Mouse (Mus musculus) lung, embryonic 16.5 days (tissue): Measurements from ENCODE around the gene Sh3pxd2a. TPM values are rescaled to one million over a fixed set of nuclear protein-coding genes. Genes with fewer than 3 reads are reported as not detected.

Source experiments
- ATAC-seq: fragments of 200-750 bp; cut with Nextera tagmentation; 2 replicates; pipeline ENCODE4 v1.8.0; 2017; ENCODE audit warnings: low read depth, mild to moderate bottlenecking, moderate library complexity
- H3K27ac ChIP-seq: fragments of 300-500 bp; sonication (generic); 2 replicates; pipeline ENCODE4 v1.5.1; 2014; ENCODE audit warnings: mild to moderate bottlenecking, control low read depth, low read length
- H3K27me3 ChIP-seq: fragments of 300-500 bp; sonication (generic); 2 replicates; pipeline ENCODE4 v1.6.1; 2014; ENCODE audit warnings: low read depth, low read length, mixed read lengths; ENCODE audit not compliant: control insufficient read depth, insufficient read depth
- H3K36me3 ChIP-seq: fragments of 300-500 bp; sonication (generic); 2 replicates; pipeline ENCODE4 v1.6.1; 2014; ENCODE audit warnings: low read length; ENCODE audit not compliant: control insufficient read depth, insufficient read depth
- H3K4me1 ChIP-seq: fragments of 300-500 bp; sonication (generic); replicated peaks from 2 replicates; pipeline ENCODE4 v1.6.1; 2014; ENCODE audit warnings: low read length, mixed read lengths; ENCODE audit not compliant: control insufficient read depth, insufficient read depth
- H3K4me2 ChIP-seq: fragments of 300-500 bp; sonication (generic); 2 replicates; pipeline ENCODE4 v1.6.1; 2014; ENCODE audit warnings: low read depth, low read length, control low read depth
- H3K4me3 ChIP-seq: fragments of 300-500 bp; sonication (generic); 2 replicates; pipeline ENCODE4 v1.5.1; 2014; ENCODE audit warnings: mild to moderate bottlenecking, low read length, control low read depth
- H3K9ac ChIP-seq: fragments of 300-500 bp; sonication (generic); 2 replicates; pipeline ENCODE4 v1.6.1; 2014; ENCODE audit warnings: low read length, control low read depth
- H3K9me3 ChIP-seq: fragments of 300-500 bp; sonication (generic); 2 replicates; pipeline ENCODE4 v1.6.1; 2016; ENCODE audit warnings: low read length; ENCODE audit not compliant: control insufficient read depth
- WGBS: fragments of 180-500 bp; shearing (Covaris S2); extraction: QIAGEN DNeasy Blood & Tissue Kit; methylation state at CpG from one replicate; pipeline ENCODE4 v1.1.7; 2014; 5-methylcytosine and 5-hydroxymethylcytosine counted together
- polyA plus RNA-seq: library from polyadenylated mRNA; unstranded; fragments of >200 nt; fragmentation: Nextera tagmentation; extraction: Ambion mirVana; gene quantifications from 2 replicates; pipeline ENCODE4 v1.2.1, GENCODE M21; 2015

The Sh3pxd2a gene
- polyA plus RNA-seq, 1 experiment from 2014 or later = 6.1 TPM

- peak; percentile 5; the same call in 1 of the 2 replicates for ATAC-seq
- Histone ChIP-seq H3K4me2 (peak overlapping the region; percentile 57), H3K36me3 (no peaks in the 10 kb centered on the region), H3K27me3 (peaks cover 7% of the 10 kb centered on the region; the same call in 1 of the 2 replicates), H3K9ac (peak overlapping the region; percentile 39; the same call in 1 of the 2 replicates), H3K4me1 (peaks cover 20% of the 10 kb centered on the region), H3K9me3 (no peaks in the 10 kb centered on the region), H3K4me3 (peak overlapping the region; percentile 28), H3K27ac (no peak overlapping the region)
- 2% methylated on average over 17 of the region's 17 CpGs for WGBS
Measured at GRCm38 (mm10) chr19:47339165-47339564, 125.0 kb downstream of the Sh3pxd2a start.

- H3K27ac ChIP-seq = no peak overlapping the region
- peaks cover 20% of the 10 kb centered on the region for H3K4me1 ChIP-seq
- ATAC-seq = peak; percentile 51
- peak overlapping the region; percentile 57 for H3K4me2 ChIP-seq
- H3K36me3 ChIP-seq = no peaks in the 10 kb centered on the region
- WGBS = 35% methylated on average over 24 of the region's 24 CpGs
- no peaks in the 10 kb centered on the region for H3K9me3 ChIP-seq
- H3K27me3 ChIP-seq = peaks cover 3% of the 10 kb centered on the region; the same call in 1 of the 2 replicates
- peak overlapping the region; percentile 28 for H3K4me3 ChIP-seq
- H3K9ac ChIP-seq = peak overlapping the region; percentile 39; the same call in 1 of the 2 replicates
Measured at GRCm38 (mm10) chr19:47338396-47339164, 125.6 kb downstream of the Sh3pxd2a start.

- peak overlapping the region; percentile 16; the same call in 1 of the 2 replicates for H3K4me3 ChIP-seq
- peaks cover 18% of the 10 kb centered on the region for H3K4me1 ChIP-seq
- no peaks in the 10 kb centered on the region for H3K36me3 ChIP-seq
- no peaks in the 10 kb centered on the region; the same call in 1 of the 2 replicates for H3K27me3 ChIP-seq
- peak overlapping the region; percentile 44 for H3K4me2 ChIP-seq
- H3K9ac ChIP-seq = no peak overlapping the region
- peak; percentile 85 for ATAC-seq
- no peaks in the 10 kb centered on the region for H3K9me3 ChIP-seq
- H3K27ac ChIP-seq = no peak overlapping the region
- WGBS = 26% methylated on average over 12 of the region's 12 CpGs
Measured at GRCm38 (mm10) chr19:47337743-47338142, 126.5 kb downstream of the Sh3pxd2a start.

GRCm38 (mm10) chr19:47337191-47337590 is 127.0 kb downstream of the Sh3pxd2a start:
- Histone ChIP-seq H3K36me3 (no peaks in the 10 kb centered on the region), H3K27ac (0 out of 2 replicates have a peak overlapping the region, but pooled peaks have one; percentile 4), H3K4me2 (no peak overlapping the region), H3K4me3 (no peak overlapping the region), H3K9me3 (no peaks in the 10 kb centered on the region), H3K27me3 (no peaks in the 10 kb centered on the region; the same call in 1 of the 2 replicates), H3K4me1 (peaks cover 18% of the 10 kb centered on the region), H3K9ac (no peak overlapping the region)
- WGBS = 73% methylated on average over 7 of the region's 7 CpGs
- ATAC-seq = no peak

- H3K27ac ChIP-seq = no peak overlapping the region
- no peaks in the 10 kb centered on the region for H3K36me3 ChIP-seq
- H3K9ac ChIP-seq = no peak overlapping the region
- no peaks in the 10 kb centered on the region for H3K27me3 ChIP-seq
- H3K4me3 ChIP-seq = no peak overlapping the region
- H3K4me2 ChIP-seq = no peak overlapping the region
- ATAC-seq = no peak
- no peaks in the 10 kb centered on the region for H3K9me3 ChIP-seq
- peaks cover 29% of the 10 kb centered on the region for H3K4me1 ChIP-seq
- 44% methylated on average over 6 of the region's 6 CpGs for WGBS
Measured at GRCm38 (mm10) chr19:47335262-47335661, 128.9 kb downstream of the Sh3pxd2a start.

- Histone ChIP-seq H3K36me3 (no peaks in the 10 kb centered on the region), H3K4me2 (no peak overlapping the region), H3K9me3 (no peaks in the 10 kb centered on the region), H3K27me3 (no peaks in the 10 kb centered on the region), H3K4me3 (no peak overlapping the region), H3K4me1 (peaks cover 29% of the 10 kb centered on the region), H3K9ac (no peak overlapping the region), H3K27ac (no peak overlapping the region)
- no peak for ATAC-seq
- 40% methylated on average over 17 of the region's 17 CpGs for WGBS
Measured at GRCm38 (mm10) chr19:47334713-47335112, 129.5 kb downstream of the Sh3pxd2a start.

- 6% methylated on average over 10 of the region's 10 CpGs for WGBS
Measured at GRCm38 (mm10) chr19:47330743-47331227, 133.4 kb downstream of the Sh3pxd2a start.

GRCm38 (mm10) chr19:47329102-47329501 is 135.1 kb downstream of the Sh3pxd2a start:
- Histone ChIP-seq H3K27ac (no peak overlapping the region), H3K27me3 (no peaks in the 10 kb centered on the region), H3K9me3 (no peaks in the 10 kb centered on the region), H3K9ac (no peak overlapping the region), H3K4me3 (no peak overlapping the region), H3K4me2 (no peak overlapping the region), H3K36me3 (no peaks in the 10 kb centered on the region), H3K4me1 (peaks cover 33% of the 10 kb centered on the region)
- WGBS = 94% methylated on average over 1 of the region's 1 CpGs
- no peak for ATAC-seq

More at GRCm38 (mm10) chr19:47330743-47331227, 133.4 kb downstream of the Sh3pxd2a start:
- H3K4me2 ChIP-seq = no peak overlapping the region
- peaks cover 39% of the 10 kb centered on the region for H3K4me1 ChIP-seq
- no peak overlapping the region for H3K4me3 ChIP-seq
- H3K27ac ChIP-seq = peak overlapping the region; percentile 62; the same call in 1 of the 2 replicates
- ATAC-seq = peak; percentile 84
- H3K9me3 ChIP-seq = no peaks in the 10 kb centered on the region
- H3K9ac ChIP-seq = peak overlapping the region; percentile 24; the same call in 1 of the 2 replicates
- H3K27me3 ChIP-seq = no peaks in the 10 kb centered on the region
- H3K36me3 ChIP-seq = no peaks in the 10 kb centered on the region
